Mouse (Mus musculus) testis, adult 2 months (tissue): ENCODE measurements around the gene Rab11fip3.

Source experiments
- CTCF ChIP-seq: fragments of 200-500 bp; IDR thresholded peaks from 2 replicates; pipeline ENCODE4 v1.5.1; 2012; ENCODE audit warnings: low read depth, mild to moderate bottlenecking, inconsistent platforms, low read length, moderate library complexity; ENCODE audit not compliant: control insufficient read depth, insufficient read depth, insufficient replicate concordance
- POLR2A ChIP-seq: fragments of 200-500 bp; IDR thresholded peaks from 2 replicates; pipeline ENCODE4 v1.6.1; 2012; ENCODE audit warnings: low read depth, mild to moderate bottlenecking, inconsistent platforms, low read length, moderate library complexity; ENCODE audit not compliant: control insufficient read depth

- TF ChIP-seq CTCF (no peak), POLR2A (no peak)
Measured at GRCm38 (mm10) chr17:26005731-26006450, 63.5 kb downstream of the Rab11fip3 start.
